ENCODE assay signal across 17 mouse cellular contexts in the genomic region with DNA sequence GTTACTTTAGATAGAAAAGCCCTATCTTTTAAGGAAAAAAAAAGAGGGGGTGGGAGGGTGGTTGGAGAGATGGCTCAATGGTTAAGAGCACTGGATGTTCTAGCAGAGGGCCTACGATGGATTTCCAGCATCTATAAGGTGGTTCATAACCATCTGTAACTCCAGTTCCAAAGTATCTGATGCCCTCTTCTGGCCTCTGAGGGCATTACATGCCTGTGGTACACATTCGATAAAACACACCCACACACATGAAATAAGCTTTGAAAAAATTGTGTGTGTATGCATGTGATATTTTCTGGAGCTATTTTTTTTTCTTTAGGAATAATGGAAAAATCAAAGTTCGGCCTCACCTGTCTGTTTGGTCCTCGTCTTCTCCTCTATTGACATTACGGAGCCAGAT. TPM values are rescaled to one million over a fixed set of nuclear protein-coding genes. Genes with fewer than 3 reads are reported as not detected.
DNase-seq lines count a peak whose midpoint lies in the region; ATAC-seq and TF ChIP-seq lines count a peak whose summit lies in the region.
"Had no signal": no experiment of that assay in that cellular context is flagged by ENCODE, and none has a peak within 500 bp of the region (broad histone marks: within the 10 kb centered on the region; RNA-seq: fewer than 3 reads in every experiment).

No protein-coding gene starts in this region.

- H3K9ac ChIP-seq in intestine, postnatal 0 days (ENCODE audit: low read depth, low read length): no peak overlapping the region
- H3K9ac ChIP-seq in intestine, embryonic 16.5 days (ENCODE audit: low read depth, low read length): no peak overlapping the region
- no peak overlapping the region for H3K9ac ChIP-seq in midbrain, postnatal 0 days (replicated peaks; ENCODE audit: low read length, poor library complexity, severe bottlenecking)
- H3K9ac ChIP-seq in midbrain, embryonic 16.5 days (ENCODE audit: low read depth, low read length): no peak overlapping the region
- H3K9ac ChIP-seq: embryonic facial prominence, embryonic 15.5 days; hindbrain, embryonic 15.5 days; limb, embryonic 13.5 days had no signal

- no peak for DNase-seq in midbrain, postnatal 0 days (ENCODE audit: low spot score)
- peak; percentile 34 for DNase-seq in CD4-positive helper T cell, adult 2 months (ENCODE audit: low read depth, low spot score)
- DNase-seq in induced T-regulatory cell, adult 2 months (ENCODE audit: low read depth): peak; percentile 63
- DNase-seq in adrenal gland, adult 2 months: no peak
- DNase-seq: cerebellum, adult 18-20 months; heart, adult 18-20 months; kidney, adult 8-10 months had no signal

- H3K27me3 ChIP-seq in intestine, postnatal 0 days (replicated peaks; ENCODE audit: control insufficient read depth, insufficient read depth, low read length): no peaks in the 10 kb centered on the region
- H3K27me3 ChIP-seq in intestine, embryonic 16.5 days (replicated peaks; ENCODE audit: control insufficient read depth, insufficient read depth, low read length): no peaks in the 10 kb centered on the region
- H3K27me3 ChIP-seq in midbrain, postnatal 0 days (ENCODE audit: insufficient read depth, low read length): no peaks in the 10 kb centered on the region
- no peaks in the 10 kb centered on the region for H3K27me3 ChIP-seq in midbrain, embryonic 16.5 days (ENCODE audit: control insufficient read depth, insufficient read depth, low read depth, low read length)
- H3K27me3 ChIP-seq: embryonic facial prominence, embryonic 15.5 days; hindbrain, embryonic 15.5 days; limb, embryonic 13.5 days; megakaryocyte, embryonic 14.5 days had no signal

- H3K4me1 ChIP-seq in intestine, postnatal 0 days (replicated peaks; ENCODE audit: control insufficient read depth, insufficient read depth, low read length): 0 out of 2 replicates have a peak, but pooled peaks cover 10% of the 10 kb centered on the region
- peaks cover 14% of the 10 kb centered on the region for H3K4me1 ChIP-seq in intestine, embryonic 16.5 days (ENCODE audit: control insufficient read depth, insufficient read depth, low read length)
- H3K4me1 ChIP-seq in midbrain, postnatal 0 days (ENCODE audit: insufficient read depth, low read length): peaks cover 8% of the 10 kb centered on the region; the same call in 1 of the 2 replicates
- peaks cover 18% of the 10 kb centered on the region for H3K4me1 ChIP-seq in midbrain, embryonic 16.5 days (ENCODE audit: control insufficient read depth, insufficient read depth, low read length)

- H3K27ac ChIP-seq in intestine, postnatal 0 days (ENCODE audit: low read depth, low read length): no peak overlapping the region
- no peak overlapping the region for H3K27ac ChIP-seq in intestine, embryonic 16.5 days (ENCODE audit: low read length)
- no peak overlapping the region for H3K27ac ChIP-seq in midbrain, postnatal 0 days (ENCODE audit: low read depth, low read length)
- no peak overlapping the region for H3K27ac ChIP-seq in midbrain, embryonic 16.5 days (ENCODE audit: low read length)
- H3K27ac ChIP-seq: embryonic facial prominence, embryonic 15.5 days; hindbrain, embryonic 15.5 days; limb, embryonic 13.5 days had no signal

- peak; percentile 55 for TF ChIP-seq CTCF in intestine, postnatal 0 days (IDR thresholded peaks at IDR 0.05; ENCODE audit: low read depth)
- TF ChIP-seq CTCF in midbrain, postnatal 0 days (IDR thresholded peaks at IDR 0.05): peak; percentile 61

- 91% methylated on average over 5 of the region's 5 CpGs for WGBS in intestine, postnatal 0 days
- 92% methylated on average over 5 of the region's 5 CpGs for WGBS in intestine, embryonic 16.5 days
- 97% methylated on average over 5 of the region's 5 CpGs for WGBS in midbrain, postnatal 0 days
- 98% methylated on average over 5 of the region's 5 CpGs for WGBS in midbrain, embryonic 16.5 days

- no peak overlapping the region for H3K4me2 ChIP-seq in intestine, postnatal 0 days (replicated peaks; ENCODE audit: low read depth)
- no peak overlapping the region for H3K4me2 ChIP-seq in intestine, embryonic 16.5 days (ENCODE audit: low read depth, low read length)
- H3K4me2 ChIP-seq in midbrain, postnatal 0 days (ENCODE audit: low read depth, low read length, poor library complexity, severe bottlenecking): no peak overlapping the region
- no peak overlapping the region for H3K4me2 ChIP-seq in midbrain, embryonic 16.5 days (ENCODE audit: low read length)
- H3K4me2 ChIP-seq: embryonic facial prominence, embryonic 15.5 days; hindbrain, embryonic 15.5 days; limb, embryonic 13.5 days had no signal

- peaks cover 48% of the 10 kb centered on the region for H3K36me3 ChIP-seq in intestine, postnatal 0 days (ENCODE audit: control insufficient read depth, insufficient read depth)
- peaks cover 36% of the 10 kb centered on the region for H3K36me3 ChIP-seq in intestine, embryonic 16.5 days (ENCODE audit: control insufficient read depth, insufficient read depth, low read length)
- peaks cover 41% of the 10 kb centered on the region for H3K36me3 ChIP-seq in midbrain, postnatal 0 days (ENCODE audit: insufficient read depth, low read length)
- peaks cover 40% of the 10 kb centered on the region for H3K36me3 ChIP-seq in midbrain, embryonic 16.5 days (ENCODE audit: control insufficient read depth, insufficient read depth, low read length)

- ATAC-seq in intestine, postnatal 0 days: no peak
- no peak for ATAC-seq in intestine, embryonic 16.5 days
- ATAC-seq in midbrain, postnatal 0 days (ENCODE audit: low FRiP score): no peak
- ATAC-seq in midbrain, embryonic 16.5 days: no peak

- H3K9me3 ChIP-seq in intestine, postnatal 0 days (ENCODE audit: control insufficient read depth): no peaks in the 10 kb centered on the region
- no peaks in the 10 kb centered on the region for H3K9me3 ChIP-seq in intestine, embryonic 16.5 days (ENCODE audit: control insufficient read depth, low read length)
- H3K9me3 ChIP-seq in midbrain, postnatal 0 days (ENCODE audit: low read length): no peaks in the 10 kb centered on the region
- H3K9me3 ChIP-seq in midbrain, embryonic 16.5 days (replicated peaks; ENCODE audit: control insufficient read depth, low read length, poor library complexity, severe bottlenecking): no peaks in the 10 kb centered on the region
- H3K9me3 ChIP-seq: embryonic facial prominence, embryonic 15.5 days; hindbrain, embryonic 15.5 days; megakaryocyte, embryonic 14.5 days had no signal

- no peak overlapping the region for H3K4me3 ChIP-seq in intestine, postnatal 0 days (ENCODE audit: low read depth, low read length)
- H3K4me3 ChIP-seq in intestine, embryonic 16.5 days (ENCODE audit: low read length): no peak overlapping the region
- H3K4me3 ChIP-seq in midbrain, postnatal 0 days (ENCODE audit: low read depth, low read length): no peak overlapping the region
- H3K4me3 ChIP-seq in midbrain, embryonic 16.5 days (ENCODE audit: low read depth, low read length): no peak overlapping the region
- H3K4me3 ChIP-seq: embryonic facial prominence, embryonic 15.5 days; hindbrain, embryonic 15.5 days; limb, embryonic 13.5 days; megakaryocyte, embryonic 14.5 days had no signal

RNA-seq across cellular contexts. Expression of a gene that starts 5.6 kb away (rescaled TPM):
- 37.8 and 41.0 TPM in 2 replicates for polyA plus RNA-seq in intestine, postnatal 0 days (2015; fragmentation: Nextera tagmentation; extraction: Ambion mirVana)
- 76.7 and 77.2 TPM in 2 replicates for polyA plus RNA-seq in intestine, embryonic 16.5 days (2015; fragmentation: Nextera tagmentation; extraction: Ambion mirVana)
- total RNA-seq in midbrain, postnatal 0 days (2014; rRNA removed): 95.4 and 97.8 TPM in 2 replicates
- 102 and 108 TPM in 2 replicates for polyA plus RNA-seq in midbrain, postnatal 0 days (2015; fragmentation: Nextera tagmentation; extraction: Ambion mirVana)
- polyA plus RNA-seq in midbrain, embryonic 16.5 days (2015; fragmentation: Nextera tagmentation; extraction: Ambion mirVana): 93.6 and 100 TPM in 2 replicates
- total RNA-seq in adrenal gland, adult 2 months (2021): 100 to 1,000 TPM; 178 to 206 TPM
- 54.8 and 96.2 TPM in 2 replicates for polyA plus RNA-seq in adrenal gland, adult 2 months (2012; rRNA removed)

RNA-seq across cellular contexts. Expression of a gene that starts 12.7 kb away (rescaled TPM):
- 33.0 and 35.7 TPM in 2 replicates for polyA plus RNA-seq in intestine, postnatal 0 days (2015; fragmentation: Nextera tagmentation; extraction: Ambion mirVana)
- 97.9 and 110 TPM in 2 replicates for polyA plus RNA-seq in intestine, embryonic 16.5 days (2015; fragmentation: Nextera tagmentation; extraction: Ambion mirVana)
- total RNA-seq in midbrain, postnatal 0 days (2014; rRNA removed): 137 and 210 TPM in 2 replicates
- polyA plus RNA-seq in midbrain, postnatal 0 days (2015; fragmentation: Nextera tagmentation; extraction: Ambion mirVana): 195 and 212 TPM in 2 replicates
- 313 and 356 TPM in 2 replicates for polyA plus RNA-seq in midbrain, embryonic 16.5 days (2015; fragmentation: Nextera tagmentation; extraction: Ambion mirVana)
- total RNA-seq in adrenal gland, adult 2 months (2021): 10 to 100 TPM; 42.7 to 44.0 TPM
- 12.7 and 14.2 TPM in 2 replicates for polyA plus RNA-seq in adrenal gland, adult 2 months (2012; rRNA removed)

RNA-seq across cellular contexts. Expression of a gene that starts 20.2 kb away (rescaled TPM):
- polyA plus RNA-seq in intestine, postnatal 0 days (2015; fragmentation: Nextera tagmentation; extraction: Ambion mirVana): 196 and 204 TPM in 2 replicates
- 393 and 465 TPM in 2 replicates for polyA plus RNA-seq in intestine, embryonic 16.5 days (2015; fragmentation: Nextera tagmentation; extraction: Ambion mirVana)
- 60.1 and 93.3 TPM in 2 replicates for total RNA-seq in midbrain, postnatal 0 days (2014; rRNA removed)
- 243 and 244 TPM in 2 replicates for polyA plus RNA-seq in midbrain, postnatal 0 days (2015; fragmentation: Nextera tagmentation; extraction: Ambion mirVana)
- 280 and 327 TPM in 2 replicates for polyA plus RNA-seq in midbrain, embryonic 16.5 days (2015; fragmentation: Nextera tagmentation; extraction: Ambion mirVana)
- total RNA-seq in adrenal gland, adult 2 months (2021): 100 to 1,000 TPM; 197 to 420 TPM
- 38.8 and 52.2 TPM in 2 replicates for polyA plus RNA-seq in adrenal gland, adult 2 months (2012; rRNA removed)

RNA-seq across cellular contexts. Expression of a gene that starts 25.9 kb away (rescaled TPM):
- polyA plus RNA-seq in intestine, postnatal 0 days (2015; fragmentation: Nextera tagmentation; extraction: Ambion mirVana): 64.8 and 65.8 TPM in 2 replicates
- 163 and 176 TPM in 2 replicates for polyA plus RNA-seq in intestine, embryonic 16.5 days (2015; fragmentation: Nextera tagmentation; extraction: Ambion mirVana)
- 50.4 and 54.2 TPM in 2 replicates for total RNA-seq in midbrain, postnatal 0 days (2014; rRNA removed)
- polyA plus RNA-seq in midbrain, postnatal 0 days (2015; fragmentation: Nextera tagmentation; extraction: Ambion mirVana): 62.0 and 69.6 TPM in 2 replicates
- polyA plus RNA-seq in midbrain, embryonic 16.5 days (2015; fragmentation: Nextera tagmentation; extraction: Ambion mirVana): 120 and 124 TPM in 2 replicates
- 10 to 100 TPM; 62.6 to 73.7 TPM for total RNA-seq in adrenal gland, adult 2 months (2021)
- polyA plus RNA-seq in adrenal gland, adult 2 months (2012; rRNA removed): 43.9 and 48.7 TPM in 2 replicates

RNA-seq across cellular contexts. Expression of a gene that starts 35.1 kb away (rescaled TPM):
- polyA plus RNA-seq in intestine, postnatal 0 days (2015; fragmentation: Nextera tagmentation; extraction: Ambion mirVana): not detected in 2 replicates
- not detected in 2 replicates for polyA plus RNA-seq in intestine, embryonic 16.5 days (2015; fragmentation: Nextera tagmentation; extraction: Ambion mirVana)
- 1.4 and 6.0 TPM in 2 replicates for total RNA-seq in midbrain, postnatal 0 days (2014; rRNA removed)
- 1.4 and 1.8 TPM in 2 replicates for polyA plus RNA-seq in midbrain, postnatal 0 days (2015; fragmentation: Nextera tagmentation; extraction: Ambion mirVana)
- polyA plus RNA-seq in midbrain, embryonic 16.5 days (2015; fragmentation: Nextera tagmentation; extraction: Ambion mirVana): 0.47 TPM in 1 of 2 replicates, not detected in the other
- 1 to 10 TPM in 1 of 2 experiments, not detected in 1; 3.2 TPM for total RNA-seq in adrenal gland, adult 2 months (2021)
- polyA plus RNA-seq in adrenal gland, adult 2 months (2012; rRNA removed): 6.4 and 8.7 TPM in 2 replicates
- total RNA-seq: common myeloid progenitor, adult 5-6 weeks; heart, adult 18-20 months; neutrophil, adult 5-6 weeks had no signal
- polyA plus RNA-seq: embryonic facial prominence, embryonic 15.5 days; limb, embryonic 13.5 days; lung, embryonic 16.5 days had no signal

Comparison
In these comparisons a context has a peak if more than half of its experiments do, and no peak if none do; other contexts are left out.
1. DNase-seq: peak in CD4-positive helper T cell, adult 2 months (single experiment) and induced T-regulatory cell, adult 2 months (single experiment); none in midbrain, postnatal 0 days (single experiment) and adrenal gland, adult 2 months (single experiment).